Mouse (Mus musculus): ENCODE results near the gene Gp1bb. TPM values are rescaled to one million over a fixed set of nuclear protein-coding genes. Genes with fewer than 3 reads are reported as not detected.
A peak's percentile ranks its signal among the peaks of the same experiment; 100 is the strongest.

Gp1bb gene
- total and polyA plus RNA-seq, 3 experiments: 0.86 to 5.6 (median 3.5) TPM

DNA sequence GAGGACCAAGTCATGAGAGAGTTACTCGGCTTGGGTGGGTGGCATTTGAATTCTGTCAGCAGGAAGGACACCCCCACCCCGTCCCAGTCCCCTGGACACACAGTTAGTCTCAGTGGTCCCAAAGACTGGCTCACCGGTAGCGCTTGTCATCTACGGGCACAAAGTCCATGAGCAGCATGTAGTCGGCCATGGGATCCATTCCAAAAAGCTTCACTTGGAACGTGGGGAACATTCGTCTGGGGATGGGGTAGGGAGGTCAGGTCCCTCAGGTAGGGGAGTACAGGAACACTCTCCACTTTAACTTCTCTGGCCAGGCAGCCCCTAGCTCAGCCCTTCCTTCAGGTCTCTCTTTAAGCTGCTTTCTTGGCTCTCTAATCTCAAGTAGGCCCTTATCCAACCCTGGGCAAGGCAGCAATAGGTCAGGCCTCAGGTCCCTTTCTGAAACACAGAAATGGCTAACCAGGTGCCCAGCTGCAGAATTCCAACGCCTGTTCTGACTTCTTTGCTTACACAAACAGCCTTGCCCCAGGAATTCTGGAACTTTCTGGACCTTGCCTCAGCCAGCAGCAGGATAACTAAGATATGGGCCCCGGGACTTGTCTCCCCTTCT is 37.2 kb downstream of the Gp1bb start:
- Histone ChIP-seq H3K27ac (no peak overlapping the region), H3K9ac (ENCODE audit: low read depth, low read length) (no peak overlapping the region), H3K4me3 (no peak overlapping the region), H3K36me3 (ENCODE audit: control insufficient read depth, insufficient read depth, low read length) (no peaks in the 10 kb centered on the region), H3K4me1 (ENCODE audit: control insufficient read depth, insufficient read depth, low read length) (peaks cover 2% of the 10 kb centered on the region; the same call in 1 of the 2 replicates), H3K27me3 (ENCODE audit: control insufficient read depth, insufficient read depth, low read length) (peaks cover 40% of the 10 kb centered on the region), H3K79me2 (replicated peaks; ENCODE audit: control insufficient read depth, insufficient read depth, low read length) (no peaks in the 10 kb centered on the region)
- TF ChIP-seq POLR2A (IDR thresholded peaks at IDR 0.05; ENCODE audit: insufficient read depth, low read depth, low read length): no peak
- no peak for TF ChIP-seq CTCF (IDR thresholded peaks at IDR 0.05)
- TF ChIP-seq EP300 (IDR thresholded peaks at IDR 0.05; ENCODE audit: insufficient read depth, low read depth, low read length): no peak
- WGBS: 84% methylated on average over 10 of the region's 10 CpGs
- intact Hi-C loops (cut with DNase I): no loop called here
- DNase-seq: no peak

DNA sequence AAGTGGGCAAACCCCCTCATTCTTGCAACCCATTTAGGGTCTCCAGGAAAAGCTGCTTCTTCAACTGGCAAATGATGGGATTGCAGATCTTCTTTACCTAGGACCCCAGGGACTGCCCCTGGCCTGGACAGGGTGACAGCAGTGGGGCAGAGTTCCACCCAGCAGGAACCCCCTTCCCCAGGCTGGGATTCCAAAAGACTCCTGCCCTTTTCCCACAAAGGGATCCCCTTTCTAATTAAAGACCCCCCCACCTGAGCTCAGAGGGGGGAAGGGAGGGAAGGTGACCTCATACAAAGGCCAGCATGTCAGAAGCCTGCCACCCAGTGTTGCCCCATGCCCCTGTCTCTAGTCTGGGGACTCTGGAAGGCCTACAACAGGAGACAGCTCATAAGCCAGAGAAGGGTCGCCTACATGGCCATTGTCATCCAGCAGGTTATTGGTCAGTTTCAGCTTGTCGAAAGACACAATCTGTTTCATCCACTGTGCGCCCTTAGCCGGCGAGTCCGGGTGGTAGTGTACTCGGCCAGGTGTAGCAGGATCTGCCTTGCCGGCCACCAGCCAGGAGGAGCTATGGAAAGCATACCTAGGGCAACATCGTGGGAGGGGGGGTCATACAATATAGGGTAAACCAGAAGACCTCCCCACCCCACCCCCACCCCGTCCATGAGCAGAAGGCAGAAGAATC is 38.4 kb downstream of the Gp1bb start:
- peaks cover 2% of the 10 kb centered on the region; the same call in 1 of the 2 replicates for H3K4me1 ChIP-seq (ENCODE audit: control insufficient read depth, insufficient read depth, low read length)
- H3K9ac ChIP-seq (ENCODE audit: low read depth, low read length): no peak overlapping the region
- 69% methylated on average over 10 of the region's 10 CpGs for WGBS
- peaks cover 39% of the 10 kb centered on the region for H3K27me3 ChIP-seq (ENCODE audit: control insufficient read depth, insufficient read depth, low read length)
- no peak for TF ChIP-seq POLR2A (IDR thresholded peaks at IDR 0.05; ENCODE audit: insufficient read depth, low read depth, low read length)
- no peak for TF ChIP-seq EP300 (IDR thresholded peaks at IDR 0.05; ENCODE audit: insufficient read depth, low read depth, low read length)
- TF ChIP-seq CTCF (IDR thresholded peaks at IDR 0.05): no peak
- DNase-seq: no peak
- H3K4me3 ChIP-seq: no peak overlapping the region
- H3K27ac ChIP-seq: no peak overlapping the region
- intact Hi-C loops (cut with DNase I): no loop called here
- no peaks in the 10 kb centered on the region for H3K36me3 ChIP-seq (ENCODE audit: control insufficient read depth, insufficient read depth, low read length)
- H3K79me2 ChIP-seq (replicated peaks; ENCODE audit: control insufficient read depth, insufficient read depth, low read length): no peaks in the 10 kb centered on the region

DNA sequence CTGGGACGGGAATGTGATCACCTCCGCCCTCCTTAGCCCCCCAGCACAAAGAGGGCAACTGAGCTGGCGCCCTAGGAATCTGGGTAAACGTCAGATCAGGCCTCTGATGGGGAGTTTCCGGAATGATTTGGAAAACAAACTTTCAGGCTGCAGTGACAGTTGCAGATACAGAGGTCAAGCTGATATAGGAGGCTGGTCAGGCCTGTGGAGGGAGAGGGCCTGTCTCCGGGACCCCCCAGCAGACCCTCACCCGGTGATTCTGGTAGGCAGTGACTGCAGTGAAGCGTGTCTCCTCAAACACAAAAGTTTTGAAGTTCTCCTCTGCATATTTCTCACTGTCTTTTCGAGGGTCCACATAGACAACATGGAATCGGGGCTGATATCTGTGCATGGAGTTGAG is 39.0 kb downstream of the Gp1bb start:
- intact Hi-C loops (cut with DNase I): no loop called here
- peaks cover 2% of the 10 kb centered on the region; the same call in 1 of the 2 replicates for H3K4me1 ChIP-seq (ENCODE audit: control insufficient read depth, insufficient read depth, low read length)
- no peaks in the 10 kb centered on the region for H3K79me2 ChIP-seq (replicated peaks; ENCODE audit: control insufficient read depth, insufficient read depth, low read length)
- no peak for DNase-seq
- H3K27ac ChIP-seq: no peak overlapping the region
- peaks cover 36% of the 10 kb centered on the region for H3K27me3 ChIP-seq (ENCODE audit: control insufficient read depth, insufficient read depth, low read length)
- 56% methylated on average over 10 of the region's 10 CpGs for WGBS
- no peaks in the 10 kb centered on the region for H3K36me3 ChIP-seq (ENCODE audit: control insufficient read depth, insufficient read depth, low read length)
- TF ChIP-seq EP300 (IDR thresholded peaks at IDR 0.05; ENCODE audit: insufficient read depth, low read depth, low read length) (no peak), CTCF (IDR thresholded peaks at IDR 0.05) (no peak), POLR2A (IDR thresholded peaks at IDR 0.05; ENCODE audit: insufficient read depth, low read depth, low read length) (no peak)
- H3K4me3 ChIP-seq: no peak overlapping the region
- H3K9ac ChIP-seq (ENCODE audit: low read depth, low read length): no peak overlapping the region

DNA sequence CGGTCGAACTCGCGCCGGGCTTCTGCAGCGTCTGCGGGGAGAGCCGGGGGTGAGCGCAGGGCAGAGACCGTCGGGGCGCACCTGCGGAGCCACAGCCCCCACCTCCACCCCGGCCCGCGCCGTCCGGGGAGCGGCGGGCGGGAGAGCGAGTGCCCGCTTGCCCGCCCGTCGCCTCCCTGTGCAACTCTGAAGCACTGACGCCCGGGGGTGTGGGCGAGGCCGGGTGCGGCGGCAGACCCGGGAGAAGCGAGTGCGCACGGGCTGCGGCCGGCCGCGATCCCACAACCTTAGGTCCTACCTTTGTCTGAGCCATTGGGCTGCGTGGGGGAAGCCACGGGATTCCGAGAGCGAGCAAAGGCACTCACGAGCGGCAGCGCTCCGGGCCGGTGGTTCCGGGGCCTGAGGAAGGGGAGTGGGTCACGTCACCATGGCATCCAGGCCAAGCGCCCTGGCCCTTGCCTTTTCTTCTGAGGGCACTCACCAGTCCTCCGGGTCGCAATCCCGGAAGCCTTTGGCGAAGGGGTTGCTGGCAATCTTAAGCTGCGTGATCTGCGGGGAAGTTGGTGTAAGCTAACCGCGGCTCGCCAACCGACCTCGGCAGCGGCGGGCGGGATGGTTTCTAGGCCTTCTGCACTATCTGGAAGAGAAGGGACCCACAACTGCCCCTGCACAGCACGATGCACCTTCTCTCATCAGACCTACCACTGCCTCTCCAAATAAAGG is 39.6 kb downstream of the Gp1bb start:
- no peaks in the 10 kb centered on the region for H3K36me3 ChIP-seq (ENCODE audit: control insufficient read depth, insufficient read depth, low read length)
- H3K27ac ChIP-seq: no peak overlapping the region
- TF ChIP-seq POLR2A (IDR thresholded peaks at IDR 0.05; ENCODE audit: insufficient read depth, low read depth, low read length) (no peak), EP300 (IDR thresholded peaks at IDR 0.05; ENCODE audit: insufficient read depth, low read depth, low read length) (no peak), CTCF (IDR thresholded peaks at IDR 0.05) (no peak)
- WGBS: 6% methylated on average over 67 of the region's 67 CpGs
- no peak for DNase-seq
- no peak overlapping the region for H3K9ac ChIP-seq (ENCODE audit: low read depth, low read length)
- H3K27me3 ChIP-seq (ENCODE audit: control insufficient read depth, insufficient read depth, low read length): peaks cover 32% of the 10 kb centered on the region
- H3K4me3 ChIP-seq: peak overlapping the region; percentile 32
- intact Hi-C loops (cut with DNase I): no loop called here
- H3K79me2 ChIP-seq (replicated peaks; ENCODE audit: control insufficient read depth, insufficient read depth, low read length): no peaks in the 10 kb centered on the region
- peaks cover 2% of the 10 kb centered on the region; the same call in 1 of the 2 replicates for H3K4me1 ChIP-seq (ENCODE audit: control insufficient read depth, insufficient read depth, low read length)

DNA sequence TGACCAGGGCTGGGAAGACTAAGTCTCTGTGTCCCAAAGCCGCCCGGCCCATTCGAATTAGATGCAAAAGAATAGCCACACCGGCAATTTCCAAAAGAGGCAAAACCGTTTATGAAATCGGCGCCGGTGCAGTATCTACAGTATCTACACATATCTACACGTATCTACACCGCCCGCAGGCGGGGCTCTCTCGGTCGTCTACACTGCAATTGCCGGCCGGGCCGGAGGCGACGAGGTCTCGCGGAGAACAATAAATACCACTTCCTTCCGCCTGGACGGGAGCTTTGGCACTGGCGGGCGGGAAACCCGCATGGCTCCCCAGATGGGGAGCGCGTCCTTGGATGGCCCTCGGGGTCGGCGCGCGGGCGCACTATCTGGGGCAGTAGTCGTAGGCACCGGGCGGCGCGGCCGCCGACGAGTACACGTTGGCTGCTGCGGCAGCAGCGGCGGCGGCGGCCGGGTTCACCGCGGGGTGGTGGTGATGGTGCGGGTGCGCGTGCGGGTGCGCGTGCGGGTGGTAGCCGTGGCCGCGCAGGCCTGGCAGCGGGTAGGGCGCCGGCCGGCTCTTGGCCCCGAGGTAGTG is 40.5 kb downstream of the Gp1bb start:
- peaks cover 2% of the 10 kb centered on the region; the same call in 1 of the 2 replicates for H3K4me1 ChIP-seq (ENCODE audit: control insufficient read depth, insufficient read depth, low read length)
- no peaks in the 10 kb centered on the region for H3K79me2 ChIP-seq (replicated peaks; ENCODE audit: control insufficient read depth, insufficient read depth, low read length)
- H3K4me3 ChIP-seq: peak overlapping the region; percentile 32
- intact Hi-C loops (cut with DNase I): no loop called here
- TF ChIP-seq CTCF (IDR thresholded peaks at IDR 0.05) (no peak), EP300 (IDR thresholded peaks at IDR 0.05; ENCODE audit: insufficient read depth, low read depth, low read length) (no peak), POLR2A (IDR thresholded peaks at IDR 0.05; ENCODE audit: insufficient read depth, low read depth, low read length) (no peak)
- H3K27me3 ChIP-seq (ENCODE audit: control insufficient read depth, insufficient read depth, low read length): peaks cover 32% of the 10 kb centered on the region
- WGBS: 2% methylated on average over 65 of the region's 66 CpGs
- no peak overlapping the region for H3K27ac ChIP-seq
- peak overlapping the region; percentile 36; the same call in 1 of the 2 replicates for H3K9ac ChIP-seq (ENCODE audit: low read depth, low read length)
- DNase-seq: peak in 1 of 2 experiments; percentile 12
- H3K36me3 ChIP-seq (ENCODE audit: control insufficient read depth, insufficient read depth, low read length): no peaks in the 10 kb centered on the region
